Mouse (Mus musculus): ENCODE measurements around the gene Trim7. TPM values are rescaled to one million over a fixed set of nuclear protein-coding genes. Genes with fewer than 3 reads are reported as not detected.
"Not testable (repeated sequence)": the region's sequence is repeated elsewhere in the genome, so short reads cannot be mapped to it uniquely, and the experiment has no call there.

Trim7 gene
- polyA plus RNA-seq, 1 experiment: 13.0 TPM

DNA sequence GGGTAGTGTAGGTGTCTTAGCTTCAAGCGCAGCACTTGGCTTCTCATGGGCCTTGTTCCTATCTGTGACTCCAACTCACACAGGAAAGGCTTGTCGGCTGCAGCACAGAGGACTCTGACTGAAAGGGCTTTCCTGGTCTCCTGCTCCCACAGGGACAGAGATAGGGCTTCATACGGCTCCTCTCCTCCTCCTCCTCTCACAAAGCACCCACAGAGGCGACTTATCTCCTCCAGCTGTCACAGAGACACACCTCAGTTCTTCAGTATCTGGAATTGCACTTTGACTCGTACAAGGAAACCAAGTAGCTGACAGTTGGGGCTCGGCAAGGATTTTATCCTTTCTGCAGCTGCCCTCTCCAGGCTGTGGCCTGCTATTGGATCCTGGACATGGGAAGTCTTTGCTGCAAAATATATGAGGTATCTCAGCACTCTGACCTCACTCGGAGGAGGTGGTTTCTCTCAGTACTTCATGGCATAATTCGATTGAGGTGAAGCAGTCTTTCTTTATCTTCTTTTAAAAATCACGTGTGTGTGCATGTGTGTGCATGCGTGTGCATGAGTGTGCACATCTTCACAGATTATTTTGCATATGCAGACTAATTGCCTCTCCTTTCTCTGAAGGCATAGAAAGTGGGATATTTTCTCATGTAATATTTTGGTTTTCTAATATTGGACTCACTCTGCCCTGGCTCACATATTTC, 47.8 kb downstream of the Trim7 start:
- Histone ChIP-seq H3K4me1 (replicated peaks; ENCODE audit: control insufficient read depth, insufficient read depth, low read length) (peaks cover 14% of the 10 kb centered on the region), H3K4me3 (ENCODE audit: control insufficient read depth, insufficient read depth, low read length) (no peak overlapping the region), H3K27me3 (ENCODE audit: control insufficient read depth, insufficient read depth, low read length) (no peaks in the 10 kb centered on the region), H3K27ac (ENCODE audit: control insufficient read depth, insufficient read depth, low read length) (peak overlapping the region; percentile 0; the same call in 1 of the 2 replicates), H3K36me3 (ENCODE audit: control insufficient read depth, insufficient read depth, low read length) (no peaks in the 10 kb centered on the region)
- WGBS: 88% methylated on average over 10 of the region's 10 CpGs
- DNase-seq: no peak
- no peak for TF ChIP-seq CTCF (IDR thresholded peaks at IDR 0.05; ENCODE audit: borderline replicate concordance, control insufficient read depth, extremely low read depth, insufficient read depth, low read length, poor library complexity)
- no peak for TF ChIP-seq POLR2A (IDR thresholded peaks at IDR 0.05; ENCODE audit: control insufficient read depth, extremely low read depth, insufficient read depth, low read length, poor library complexity)

DNA sequence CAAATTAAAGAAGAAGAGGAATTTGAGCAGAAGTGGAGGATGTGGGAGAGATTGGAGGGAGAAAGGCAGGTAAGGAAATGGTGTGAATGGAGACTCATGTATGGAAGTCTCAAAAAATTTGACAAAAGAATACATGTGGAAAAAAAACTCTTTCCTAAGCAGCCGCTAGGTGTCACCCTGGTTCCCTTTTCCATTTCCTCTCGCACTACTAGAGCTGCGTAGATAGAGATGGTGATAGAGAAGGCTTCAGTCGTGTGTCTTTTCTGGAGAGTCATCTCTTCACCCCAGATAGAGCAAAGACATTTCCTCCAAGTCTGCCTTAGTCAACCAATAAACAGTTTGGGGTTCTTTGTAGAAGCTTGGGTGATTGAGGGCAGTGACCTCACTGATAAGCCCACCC, 48.5 kb downstream of the Trim7 start:
- no peak overlapping the region for H3K4me3 ChIP-seq (ENCODE audit: control insufficient read depth, insufficient read depth, low read length)
- WGBS: under 1% methylated on average over 4 of the region's 4 CpGs
- TF ChIP-seq POLR2A (IDR thresholded peaks at IDR 0.05; ENCODE audit: control insufficient read depth, extremely low read depth, insufficient read depth, low read length, poor library complexity): no peak
- TF ChIP-seq CTCF (IDR thresholded peaks at IDR 0.05; ENCODE audit: borderline replicate concordance, control insufficient read depth, extremely low read depth, insufficient read depth, low read length, poor library complexity): no peak
- H3K27ac ChIP-seq (ENCODE audit: control insufficient read depth, insufficient read depth, low read length): no peak overlapping the region
- H3K27me3 ChIP-seq (ENCODE audit: control insufficient read depth, insufficient read depth, low read length): no peaks in the 10 kb centered on the region
- DNase-seq: peak; percentile 74
- no peaks in the 10 kb centered on the region for H3K36me3 ChIP-seq (ENCODE audit: control insufficient read depth, insufficient read depth, low read length)
- H3K4me1 ChIP-seq (replicated peaks; ENCODE audit: control insufficient read depth, insufficient read depth, low read length): peaks cover 11% of the 10 kb centered on the region

DNA sequence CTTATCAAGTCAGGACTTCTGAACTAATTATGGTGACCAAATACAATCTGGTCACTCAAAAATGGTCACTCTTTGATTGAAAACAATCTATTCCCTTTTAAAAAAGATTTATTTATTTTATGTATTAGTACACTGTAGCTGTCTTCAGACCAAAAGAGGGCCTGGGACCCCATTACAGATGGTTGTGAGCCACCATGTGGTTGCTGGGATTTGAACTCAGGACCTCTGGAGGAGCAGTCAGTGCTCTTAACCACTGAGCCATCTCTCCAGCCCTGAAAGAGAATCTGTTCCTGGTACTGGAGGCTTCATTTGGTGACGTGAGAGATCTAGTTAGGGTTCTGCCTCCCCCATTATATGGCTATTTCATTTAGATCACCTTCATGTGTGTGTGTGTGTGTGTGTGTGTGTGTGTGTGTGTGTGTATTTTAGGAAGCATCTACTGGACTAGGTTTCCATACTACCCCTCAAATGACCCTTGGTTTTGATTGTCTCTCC, 49.5 kb downstream of the Trim7 start:
- 91% methylated on average over 1 of the region's 1 CpGs for WGBS
- not testable (repeated sequence) for H3K4me1 ChIP-seq (replicated peaks; ENCODE audit: control insufficient read depth, insufficient read depth, low read length); H3K4me3 ChIP-seq (ENCODE audit: control insufficient read depth, insufficient read depth, low read length); H3K36me3 ChIP-seq (ENCODE audit: control insufficient read depth, insufficient read depth, low read length); H3K27ac ChIP-seq (ENCODE audit: control insufficient read depth, insufficient read depth, low read length); DNase-seq; H3K27me3 ChIP-seq (ENCODE audit: control insufficient read depth, insufficient read depth, low read length)

DNA sequence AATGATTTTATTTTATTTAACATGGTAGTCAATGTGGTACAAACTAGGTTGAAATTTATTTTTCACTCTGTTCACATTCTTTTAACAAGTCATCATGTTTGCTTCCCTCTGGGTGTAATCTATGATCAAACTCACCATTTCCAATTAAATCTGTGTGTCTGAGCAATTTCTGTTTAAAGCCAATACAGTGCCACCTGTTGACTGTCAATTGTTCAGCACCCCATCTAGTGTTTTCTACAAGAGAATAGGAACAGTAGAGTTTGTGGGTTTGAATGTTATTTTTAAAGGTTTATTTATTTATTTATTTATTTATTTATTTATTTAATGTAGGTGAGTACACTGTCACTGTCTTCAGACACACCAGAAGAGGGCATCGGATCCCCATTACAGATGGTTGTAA, 50.7 kb downstream of the Trim7 start:
- Histone ChIP-seq H3K4me3 (ENCODE audit: control insufficient read depth, insufficient read depth, low read length) (no peak overlapping the region), H3K27me3 (ENCODE audit: control insufficient read depth, insufficient read depth, low read length) (no peaks in the 10 kb centered on the region), H3K4me1 (replicated peaks; ENCODE audit: control insufficient read depth, insufficient read depth, low read length) (peaks cover 6% of the 10 kb centered on the region), H3K36me3 (ENCODE audit: control insufficient read depth, insufficient read depth, low read length) (no peaks in the 10 kb centered on the region), H3K27ac (ENCODE audit: control insufficient read depth, insufficient read depth, low read length) (no peak overlapping the region)
- TF ChIP-seq CTCF (IDR thresholded peaks at IDR 0.05; ENCODE audit: borderline replicate concordance, control insufficient read depth, extremely low read depth, insufficient read depth, low read length, poor library complexity) (no peak), POLR2A (IDR thresholded peaks at IDR 0.05; ENCODE audit: control insufficient read depth, extremely low read depth, insufficient read depth, low read length, poor library complexity) (no peak)
- DNase-seq: no peak
- WGBS: 95% methylated on average over 1 of the region's 1 CpGs

DNA sequence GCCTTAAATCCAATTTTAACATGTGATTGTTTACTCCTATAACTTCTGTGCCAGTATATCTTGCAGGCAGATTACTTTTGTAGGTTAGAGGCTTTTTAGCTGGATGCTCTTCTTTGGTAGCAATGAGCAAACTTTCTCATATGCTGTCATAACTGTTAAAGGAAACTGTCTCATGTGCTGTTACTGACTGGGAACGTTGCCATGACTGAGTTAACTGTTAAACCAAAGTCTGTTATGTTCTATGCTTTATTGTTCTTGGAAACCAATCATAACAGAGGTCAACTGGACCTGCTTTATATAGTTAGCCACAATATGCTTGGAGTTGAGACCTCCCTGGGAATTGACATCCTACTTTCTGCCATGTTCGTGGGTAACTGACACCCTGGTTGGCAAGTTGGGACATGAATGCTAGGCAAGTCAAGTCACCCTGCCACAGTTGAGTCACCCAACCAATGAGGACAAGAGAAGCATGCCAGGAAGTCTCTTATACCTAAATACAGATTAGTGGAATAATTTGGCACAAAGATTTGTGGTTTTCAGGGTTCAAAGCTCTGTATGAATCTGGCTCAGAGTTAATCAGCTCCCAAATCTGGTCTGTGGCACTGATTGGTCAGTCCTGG, 73.0 kb downstream of the Trim7 start:
- Histone ChIP-seq H3K36me3 (ENCODE audit: control insufficient read depth, insufficient read depth, low read length) (no peaks in the 10 kb centered on the region), H3K27me3 (ENCODE audit: control insufficient read depth, insufficient read depth, low read length) (no peaks in the 10 kb centered on the region), H3K27ac (ENCODE audit: control insufficient read depth, insufficient read depth, low read length) (no peak overlapping the region), H3K4me3 (ENCODE audit: control insufficient read depth, insufficient read depth, low read length) (no peak overlapping the region), H3K4me1 (replicated peaks; ENCODE audit: control insufficient read depth, insufficient read depth, low read length) (no peaks in the 10 kb centered on the region)
- TF ChIP-seq POLR2A (IDR thresholded peaks at IDR 0.05; ENCODE audit: control insufficient read depth, extremely low read depth, insufficient read depth, low read length, poor library complexity) (no peak), CTCF (IDR thresholded peaks at IDR 0.05; ENCODE audit: borderline replicate concordance, control insufficient read depth, extremely low read depth, insufficient read depth, low read length, poor library complexity) (no peak)
- no peak for DNase-seq
- 53% methylated on average over 2 of the region's 2 CpGs for WGBS

DNA sequence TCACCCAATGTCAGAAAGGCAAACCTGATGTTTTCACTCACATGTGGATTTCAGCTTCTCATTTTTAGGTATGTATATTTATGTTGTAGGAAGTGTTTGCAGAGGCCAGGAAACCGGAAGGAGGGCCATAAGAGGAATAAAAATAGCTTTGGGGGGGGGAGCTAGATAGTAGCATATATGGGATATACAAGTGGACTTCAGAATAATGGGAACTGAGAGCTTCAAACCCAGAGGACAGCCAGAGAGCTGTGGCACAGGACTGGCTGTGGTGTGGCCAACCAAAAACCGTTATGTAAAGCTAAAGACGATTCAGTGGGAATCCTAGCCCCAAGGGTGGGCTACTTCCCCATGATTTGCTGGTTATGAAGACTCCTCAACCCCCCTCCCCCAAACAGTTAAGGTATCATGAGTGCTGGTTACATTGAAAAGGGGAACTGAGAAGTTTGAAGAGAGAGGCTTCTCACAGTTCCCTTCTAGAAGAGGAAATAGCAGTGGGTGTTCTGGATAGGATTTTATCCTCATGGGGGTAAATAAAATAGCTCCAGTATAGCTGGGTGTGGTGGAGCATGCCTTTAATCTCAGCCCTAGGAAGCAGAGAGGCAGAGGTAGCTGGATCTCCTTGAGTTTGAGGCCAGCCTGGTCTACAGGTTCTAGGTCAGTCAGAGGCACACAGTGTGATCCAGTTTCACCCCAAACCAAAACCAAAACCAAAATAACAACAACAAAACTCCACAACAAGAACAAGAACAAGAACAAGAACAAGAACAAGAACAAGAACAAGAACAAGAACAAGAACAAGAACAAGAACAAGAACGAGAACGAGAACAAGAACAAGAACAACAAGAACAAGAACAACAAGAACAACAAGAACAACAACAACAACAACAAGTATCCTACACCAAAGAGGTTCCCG, 75.0 kb downstream of the Trim7 start:
- not testable (repeated sequence) for H3K27ac ChIP-seq (ENCODE audit: control insufficient read depth, insufficient read depth, low read length); H3K4me3 ChIP-seq (ENCODE audit: control insufficient read depth, insufficient read depth, low read length)

DNA sequence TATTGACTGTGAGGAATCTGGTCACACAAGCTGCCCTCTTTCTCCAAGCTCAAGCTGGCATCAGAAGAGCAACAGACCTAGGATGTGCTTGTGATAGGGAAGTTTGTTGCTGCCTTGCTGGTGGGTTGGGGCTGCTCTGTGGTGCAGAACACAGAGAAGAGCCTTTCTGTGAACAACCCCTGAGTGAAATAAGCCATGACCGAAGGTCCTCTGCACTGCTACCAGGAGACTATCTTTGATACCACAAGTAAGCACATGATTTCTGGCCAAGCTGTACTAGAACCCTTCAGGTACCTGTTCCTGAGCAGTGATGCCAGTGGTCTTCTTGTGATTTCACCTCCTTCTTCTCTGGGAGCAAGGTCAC, 75.6 kb downstream of the Trim7 start:
- not testable (repeated sequence) for H3K27me3 ChIP-seq (ENCODE audit: control insufficient read depth, insufficient read depth, low read length); H3K36me3 ChIP-seq (ENCODE audit: control insufficient read depth, insufficient read depth, low read length); H3K27ac ChIP-seq (ENCODE audit: control insufficient read depth, insufficient read depth, low read length); DNase-seq; H3K4me3 ChIP-seq (ENCODE audit: control insufficient read depth, insufficient read depth, low read length); H3K4me1 ChIP-seq (replicated peaks; ENCODE audit: control insufficient read depth, insufficient read depth, low read length)
- WGBS: 46% methylated on average over 1 of the region's 1 CpGs

More for the DNA sequence above, 75.0 kb downstream of the Trim7 start:
- 57% methylated on average over 6 of the region's 6 CpGs for WGBS
- not testable (repeated sequence) for DNase-seq; H3K4me1 ChIP-seq (replicated peaks; ENCODE audit: control insufficient read depth, insufficient read depth, low read length); H3K27me3 ChIP-seq (ENCODE audit: control insufficient read depth, insufficient read depth, low read length); H3K36me3 ChIP-seq (ENCODE audit: control insufficient read depth, insufficient read depth, low read length)

Data from thymus, adult 2 months (tissue).